Mouse (Mus musculus): ENCODE measurements at regions not wholly inside any gene's neighbourhood (a gene's known extent, or its start where the extent isn't known, plus 50 kb on each side); places are given as distances from the start of the nearest gene placed in this dataset.

- TF ChIP-seq CTCF (IDR thresholded peaks at IDR 0.05) (no peak), EP300 (IDR thresholded peaks at IDR 0.05; ENCODE audit: insufficient read depth, low read depth, low read length) (no peak), POLR2A (IDR thresholded peaks at IDR 0.05; ENCODE audit: insufficient read depth, low read depth, low read length) (no peak)
Measured at GRCm38 (mm10) chr19:15285016-15285415, 662.1 kb downstream of the Psat1 start.
